Mouse (Mus musculus) lung, adult 2 months (tissue): ENCODE results near the gene Atp5g3.

Source experiments
- CTCF ChIP-seq: fragments of 200-500 bp; IDR thresholded peaks from 2 replicates; pipeline ENCODE4 v1.5.1; 2011; ENCODE audit warnings: mild to moderate bottlenecking, low read length, control low read depth; ENCODE audit not compliant: insufficient read depth
- POLR2A ChIP-seq: fragments of 200-500 bp; IDR thresholded peaks from 2 replicates; pipeline ENCODE4 v1.6.1; 2011; ENCODE audit warnings: low read depth, mild to moderate bottlenecking, control low read depth, low read length, borderline replicate concordance; ENCODE audit errors: extremely low read depth

GRCm38 (mm10) chr2:73943735-73944134 lies 32.6 kb upstream of the Atp5g3 start:
- TF ChIP-seq CTCF (no peak), POLR2A (no peak)
